Mouse (Mus musculus) heart, adult 2 months (tissue): ENCODE data around the gene Acad11.

Source experiments
- CTCF ChIP-seq: fragments of 200-600 bp; IDR thresholded peaks from 2 replicates; pipeline ENCODE4 v1.8.1; 2022; ENCODE audit warnings: antibody characterized with exemption, mild to moderate bottlenecking, moderate library complexity
- EP300 ChIP-seq: fragments of 200-500 bp; IDR thresholded peaks from 2 replicates; pipeline ENCODE4 v1.6.1; 2011; ENCODE audit warnings: low read depth, low read length, control low read depth; ENCODE audit not compliant: insufficient read depth
- POLR2A ChIP-seq: fragments of 200-500 bp; IDR thresholded peaks from 2 replicates; pipeline ENCODE4 v1.6.1; 2011; ENCODE audit warnings: mild to moderate bottlenecking, low read depth, low read length, control low read depth; ENCODE audit not compliant: insufficient read depth

DNA sequence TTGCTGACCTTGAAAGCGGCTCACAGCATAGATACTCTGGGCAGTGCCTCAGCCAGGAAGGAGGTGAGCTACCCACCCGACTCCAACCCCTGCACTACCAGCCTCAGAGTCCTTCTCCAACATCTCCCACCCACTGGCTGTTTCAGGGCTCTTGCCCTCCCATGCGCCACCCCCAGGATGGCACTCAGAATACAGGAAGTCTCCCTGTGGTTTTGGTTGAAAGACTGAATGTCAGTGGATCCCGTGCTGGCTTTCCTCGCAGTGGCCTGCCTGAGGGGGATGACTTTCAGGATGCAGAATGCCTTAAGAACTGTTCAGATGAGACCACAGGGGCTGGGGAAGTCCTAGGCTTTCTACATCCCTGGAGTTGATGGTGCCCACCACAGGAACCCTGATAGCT is 59.9 kb downstream of the Acad11 start:
- TF ChIP-seq CTCF: no peak
- no peak for TF ChIP-seq POLR2A
- no peak for TF ChIP-seq EP300
